Mouse (Mus musculus) MEL (cell line): ENCODE results near the gene Trpv6. TPM values are rescaled to one million over a fixed set of nuclear protein-coding genes. Genes with fewer than 3 reads are reported as not detected.

Source experiments
- DNase-seq: peaks from one replicate; pipeline ENCODE4 v3.0.0; 2011; ENCODE audit warnings: low read depth, low spot score
- H3K27ac ChIP-seq: 2 replicates; pipeline ENCODE4 v1.5.1; 2012; ENCODE audit warnings: low read depth, mild to moderate bottlenecking, control low read depth, low read length, moderate library complexity; ENCODE audit not compliant: control insufficient read depth
- H3K27me3 ChIP-seq, 2 experiments: fragments of 150-350 bp in 1 of 2; sonication (generic) in 1 of 2; 2 replicates each; pipeline ENCODE4 v1.6.1; 2012; ENCODE audit warnings: low read length in 2 of 2, mild to moderate bottlenecking in 2 of 2, improper control_type of control experiment in 1 of 2, moderate library complexity in 1 of 2; ENCODE audit not compliant: insufficient read depth in 2 of 2, control insufficient read depth in 1 of 2
- H3K36me3 ChIP-seq, 2 experiments: 2 replicates each; pipeline ENCODE4 v1.6.1; 2012 to 2014; ENCODE audit warnings: low read length in 2 of 2, improper control_type of control experiment in 1 of 2, inconsistent platforms in 1 of 2, mild to moderate bottlenecking in 1 of 2; ENCODE audit not compliant: insufficient read depth in 2 of 2, control insufficient read depth in 1 of 2
- H3K4me1 ChIP-seq, 2 experiments: fragments of 150-350 bp in 1 of 2; sonication (generic) in 1 of 2; 2 replicates each; pipeline ENCODE4 v1.6.1; 2012; ENCODE audit warnings: low read length in 2 of 2, improper control_type of control experiment in 1 of 2, mild to moderate bottlenecking in 1 of 2; ENCODE audit not compliant: insufficient read depth in 2 of 2, control insufficient read depth in 1 of 2
- H3K4me3 ChIP-seq, 2 experiments: fragments of 150-350 bp in 1 of 2; sonication (generic) in 1 of 2; 2 replicates each; pipeline ENCODE4 v1.5.1; 2012; ENCODE audit warnings: low read depth in 2 of 2, low read length in 2 of 2, mild to moderate bottlenecking in 2 of 2, moderate library complexity in 2 of 2, control low read depth in 1 of 2, improper control_type of control experiment in 1 of 2; ENCODE audit not compliant: control insufficient read depth in 1 of 2, insufficient read depth in 1 of 2
- H3K79me2 ChIP-seq: 2 replicates; pipeline ENCODE4 v1.6.1; 2012; ENCODE audit warnings: mild to moderate bottlenecking, low read length, moderate library complexity; ENCODE audit not compliant: control insufficient read depth, poor library complexity, insufficient read depth
- H3K9ac ChIP-seq: 2 replicates; pipeline ENCODE4 v1.6.1; 2012; ENCODE audit warnings: low read depth, mild to moderate bottlenecking, control low read depth, low read length, moderate library complexity; ENCODE audit not compliant: control insufficient read depth, poor library complexity, severe bottlenecking
- H3K9me3 ChIP-seq: fragments of 150-350 bp; sonication (generic); replicated peaks from 2 replicates; pipeline ENCODE4 v1.6.1; 2012; ENCODE audit warnings: mild to moderate bottlenecking, low read length, improper control_type of control experiment, moderate library complexity; ENCODE audit not compliant: insufficient read depth
- CHD1 ChIP-seq: IDR thresholded peaks from 2 replicates; pipeline ENCODE4 v1.6.1; 2012; ENCODE audit warnings: low read depth, mild to moderate bottlenecking, inconsistent platforms, low read length, improper control_type of control experiment
- CHD2 ChIP-seq: IDR thresholded peaks from 2 replicates; pipeline ENCODE4 v1.6.1; 2011; ENCODE audit warnings: low read length, improper control_type of control experiment
- CTCF ChIP-seq, 3 experiments: IDR thresholded peaks in 2 of 3; conservative IDR thresholded peaks in 1 of 3; 2 replicates each; pipeline ENCODE4 v1.5.1; 2011 to 2012; ENCODE audit warnings: low read length in 3 of 3, low read depth in 2 of 3, mild to moderate bottlenecking in 2 of 3, improper control_type of control experiment in 1 of 3, inconsistent platforms in 1 of 3, mixed read lengths in 1 of 3, moderate library complexity in 1 of 3; ENCODE audit not compliant: control insufficient read depth in 1 of 3, insufficient read depth in 1 of 3, poor library complexity in 1 of 3, severe bottlenecking in 1 of 3
- E2F4 ChIP-seq: IDR thresholded peaks from 2 replicates; pipeline ENCODE4 v1.6.1; 2011; ENCODE audit warnings: low read depth, low read length, improper control_type of control experiment, borderline replicate concordance
- GABPA ChIP-seq: IDR thresholded peaks from 2 replicates; pipeline ENCODE4 v1.6.1; 2012; ENCODE audit warnings: low read depth, mild to moderate bottlenecking, inconsistent platforms, low read length, improper control_type of control experiment, moderate library complexity
- GATA1 ChIP-seq: IDR thresholded peaks from 2 replicates; pipeline ENCODE4 v1.6.1; 2011; ENCODE audit warnings: low read depth, low read length, improper control_type of control experiment
- JUND ChIP-seq: IDR thresholded peaks from 2 replicates; pipeline ENCODE4 v1.6.1; 2011; ENCODE audit warnings: low read depth, mild to moderate bottlenecking, improper control_type of control experiment, low read length
- KAT2A ChIP-seq: conservative IDR thresholded peaks from 2 replicates; pipeline ENCODE4 v1.6.1; 2012; ENCODE audit warnings: low read depth, low read length, improper control_type of control experiment, inconsistent platforms
- MYB ChIP-seq: IDR thresholded peaks from 2 replicates; pipeline ENCODE4 v1.6.1; 2011; ENCODE audit warnings: mild to moderate bottlenecking, low read depth, low read length, improper control_type of control experiment
- MYC ChIP-seq: IDR thresholded peaks from 2 replicates; pipeline ENCODE4 v1.6.1; 2011; ENCODE audit warnings: low read depth, mild to moderate bottlenecking, low read length, improper control_type of control experiment, moderate library complexity
- NELFE ChIP-seq: IDR thresholded peaks from 2 replicates; pipeline ENCODE4 v1.6.1; 2011; ENCODE audit warnings: low read depth, low read length, improper control_type of control experiment
- NRF1 ChIP-seq: IDR thresholded peaks from 2 replicates; pipeline ENCODE4 v1.6.1; 2014; ENCODE audit warnings: low read depth, mild to moderate bottlenecking, inconsistent platforms, low read length, improper control_type of control experiment, moderate library complexity; ENCODE audit not compliant: poor library complexity, insufficient read depth, severe bottlenecking
- POLR2AphosphoS5 ChIP-seq: IDR thresholded peaks from 2 replicates; pipeline ENCODE4 v1.6.1; 2012; ENCODE audit warnings: low read depth, borderline replicate concordance, mild to moderate bottlenecking, inconsistent platforms, low read length, moderate library complexity, mixed read lengths
- RCOR1 ChIP-seq: IDR thresholded peaks from 2 replicates; pipeline ENCODE4 v1.6.1; 2012; ENCODE audit warnings: low read depth, mild to moderate bottlenecking, inconsistent platforms, low read length, improper control_type of control experiment
- SMC3 ChIP-seq: IDR thresholded peaks from 2 replicates; pipeline ENCODE4 v1.6.1; 2011; ENCODE audit warnings: low read depth, low read length, improper control_type of control experiment
- TBP ChIP-seq: IDR thresholded peaks from 2 replicates; pipeline ENCODE4 v1.8.0; 2011; ENCODE audit warnings: low read depth, low read length, improper control_type of control experiment
- TCF12 ChIP-seq: IDR thresholded peaks from 2 replicates; pipeline ENCODE4 v1.6.1; 2014; ENCODE audit warnings: low read depth, mild to moderate bottlenecking, inconsistent platforms, low read length, improper control_type of control experiment, moderate library complexity
- USF1 ChIP-seq: IDR thresholded peaks from 2 replicates; pipeline ENCODE4 v1.6.1; 2014; ENCODE audit warnings: low read depth, mild to moderate bottlenecking, inconsistent platforms, low read length, improper control_type of control experiment, moderate library complexity
- ZKSCAN1 ChIP-seq: IDR thresholded peaks from 2 replicates; pipeline ENCODE4 v1.6.1; 2012; ENCODE audit warnings: low read depth, mild to moderate bottlenecking, inconsistent platforms, low read length, improper control_type of control experiment, moderate library complexity
- ZNF384 ChIP-seq: IDR thresholded peaks from 2 replicates; pipeline ENCODE4 v1.6.1; 2012; ENCODE audit warnings: low read depth, mild to moderate bottlenecking, inconsistent platforms, low read length, improper control_type of control experiment
- polyA plus RNA-seq, 2 experiments: library from polyadenylated mRNA; stranded (reverse) in 1 of 2; unstranded in 1 of 2; fragments of >175 nt in 1 of 2; fragments of >200 nt in 1 of 2; gene quantifications; 2 replicates each; pipeline versions ENCODE4 v1.2.1 to v1.2.4; 2012; ENCODE audit warnings: low replicate concordance in 2 of 2, low read depth in 1 of 2; ENCODE audit not compliant: insufficient read length in 2 of 2, insufficient read depth in 1 of 2, missing spikeins in 1 of 2
- total RNA-seq: library from RNA; depleted of rRNA; stranded (reverse); fragments of 300-350 nt; gene quantifications from 2 replicates; pipeline ENCODE4 v1.2.3, GENCODE M21; 2012

Trpv6 gene
- total and polyA plus RNA-seq, 3 experiments = not detected

DNA sequence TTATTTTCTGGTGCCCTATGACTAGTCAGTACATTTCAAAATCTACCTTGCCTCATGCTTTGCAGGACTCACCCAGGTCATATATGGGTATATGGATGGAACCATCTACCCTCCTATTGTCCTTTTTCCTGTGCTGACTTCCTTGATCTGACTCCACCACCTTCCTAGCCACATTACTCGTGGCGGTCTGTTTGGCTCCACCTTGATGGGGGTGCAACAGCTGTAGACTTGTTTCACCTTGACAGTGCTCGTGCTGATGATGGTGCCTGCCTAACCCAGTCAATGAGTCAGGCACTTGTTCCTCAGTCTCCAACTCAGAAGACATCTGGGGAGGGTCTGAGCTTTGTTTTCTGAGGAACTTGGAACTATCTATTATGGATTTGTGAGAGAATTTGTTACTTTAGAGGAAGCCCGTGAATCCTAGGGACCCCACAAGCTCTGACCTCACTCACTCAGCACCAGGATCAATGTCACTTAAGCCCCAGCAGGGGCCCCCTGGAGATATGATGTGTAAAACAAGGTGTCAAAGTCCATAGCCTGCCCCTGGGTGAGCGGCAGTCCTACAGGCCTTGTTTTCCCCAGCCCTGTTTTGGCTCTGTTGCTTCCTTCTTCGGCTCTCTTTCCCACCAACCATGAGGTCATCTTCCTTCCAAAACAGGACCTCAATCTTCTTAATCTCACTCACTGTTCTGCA, 5.1 kb upstream of the Trpv6 start:
- H3K4me1 ChIP-seq = no peaks in the 10 kb centered on the region
- DNase-seq = no peak
- H3K9me3 ChIP-seq = no peaks in the 10 kb centered on the region
- H3K36me3 ChIP-seq = no peaks in the 10 kb centered on the region
- no peaks in the 10 kb centered on the region; a peak in 1 of 4 replicates for H3K27me3 ChIP-seq
- H3K27ac ChIP-seq = no peak overlapping the region
- no peaks in the 10 kb centered on the region for H3K79me2 ChIP-seq
- TF ChIP-seq USF1 (no peak), ZKSCAN1 (no peak), GABPA (no peak)
- TF ChIP-seq, all 39 proteins: peak for 0
- Histone ChIP-seq H3K4me3 (no peak overlapping the region), H3K9ac (no peak overlapping the region)

DNA sequence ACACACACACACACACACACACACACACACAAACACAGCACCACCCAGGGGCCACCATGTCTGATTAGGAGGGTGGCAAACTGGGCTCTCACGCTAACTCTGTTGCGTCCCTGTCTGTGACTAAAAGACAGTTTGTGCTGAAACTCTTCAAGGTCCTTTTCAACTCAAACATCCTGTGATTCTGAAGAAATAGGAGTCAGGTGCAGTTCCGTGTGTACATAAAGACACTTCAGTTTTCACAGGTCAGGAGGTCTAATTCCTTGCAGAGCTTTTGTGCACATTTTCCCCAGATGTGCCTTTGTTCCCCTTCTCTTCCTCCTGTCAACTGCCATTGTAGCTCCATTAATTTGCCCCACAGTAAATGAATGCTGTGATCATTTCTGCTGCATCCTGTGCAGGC, 4.2 kb upstream of the Trpv6 start:
- no peak for TF ChIP-seq SMC3
- no peak for TF ChIP-seq ZNF384
- no peak for TF ChIP-seq GATA1
- no peak for TF ChIP-seq RCOR1
- no peak for TF ChIP-seq CHD2
- no peak for TF ChIP-seq KAT2A
- TF ChIP-seq GABPA = no peak
- no peak for TF ChIP-seq MYB
- no peak for TF ChIP-seq ZKSCAN1
- no peak overlapping the region for H3K4me3 ChIP-seq
- no peaks in the 10 kb centered on the region for H3K79me2 ChIP-seq
- no peaks in the 10 kb centered on the region; a peak in 1 of 4 replicates for H3K27me3 ChIP-seq
- no peak for DNase-seq
- H3K27ac ChIP-seq = no peak overlapping the region
- H3K36me3 ChIP-seq = no peaks in the 10 kb centered on the region
- H3K4me1 ChIP-seq = no peaks in the 10 kb centered on the region
- no peak overlapping the region for H3K9ac ChIP-seq
- no peaks in the 10 kb centered on the region for H3K9me3 ChIP-seq

DNA sequence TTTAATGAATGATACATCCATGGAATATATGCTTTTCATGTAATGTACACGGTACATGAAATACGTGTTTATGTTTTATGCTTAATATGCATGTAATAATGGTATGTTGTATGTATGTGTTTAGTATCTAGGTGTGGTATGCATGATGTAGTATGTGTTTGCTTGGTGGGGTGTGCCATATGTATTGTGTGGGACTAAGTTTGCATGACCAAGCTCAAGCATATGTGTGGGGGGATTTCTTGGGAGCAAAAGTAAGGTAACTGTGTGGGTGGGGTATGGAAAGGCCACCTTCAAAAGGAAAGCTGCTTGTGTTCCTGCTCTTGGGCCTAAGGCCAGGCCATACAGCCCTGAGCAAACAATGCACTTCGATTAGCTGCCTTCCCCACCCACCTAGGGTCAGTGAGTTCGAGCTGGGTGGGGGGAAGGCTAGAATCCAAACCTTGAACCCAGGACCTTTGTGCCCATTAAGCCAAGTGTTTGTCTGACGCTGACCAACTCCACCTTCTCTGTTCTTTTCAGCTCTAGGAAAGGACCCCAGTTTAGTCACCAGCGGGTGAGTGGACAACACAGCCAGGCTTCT, 1.8 kb upstream of the Trpv6 start:
- H3K4me1 ChIP-seq = no peaks in the 10 kb centered on the region
- no peak overlapping the region for H3K27ac ChIP-seq
- H3K9ac ChIP-seq = no peak overlapping the region
- DNase-seq = no peak
- no peak overlapping the region for H3K4me3 ChIP-seq
- no peaks in the 10 kb centered on the region; a peak in 1 of 4 replicates for H3K27me3 ChIP-seq
- no peaks in the 10 kb centered on the region for H3K79me2 ChIP-seq
- no peaks in the 10 kb centered on the region for H3K36me3 ChIP-seq
- TF ChIP-seq NRF1 (no peak), E2F4 (no peak), JUND (no peak), GATA1 (no peak), CTCF (IDR thresholded peaks at IDR 0.05 in 2 of 3, conservative IDR thresholded peaks at IDR 0.05 in 1 of 3; ENCODE audit: control insufficient read depth in 1 of 3, insufficient read depth in 1 of 3, low read depth in 2 of 3, low read length in 3 of 3, poor library complexity in 1 of 3, severe bottlenecking in 1 of 3) (no peak), MYC (no peak), TBP (no peak), NELFE (no peak), POLR2AphosphoS5 (no peak), USF1 (no peak), CHD1 (no peak), TCF12 (no peak)
- TF ChIP-seq, all 39 proteins: peak for 0
- no peaks in the 10 kb centered on the region for H3K9me3 ChIP-seq
